Mouse (Mus musculus) neural tube, embryonic 12.5 days (tissue): ENCODE results near the gene Pdcd6ip. TPM values are rescaled to one million over a fixed set of nuclear protein-coding genes. Genes with fewer than 3 reads are reported as not detected.
A peak's percentile ranks its signal among the peaks of the same experiment; 100 is the strongest.

ENCODE experiments used
- ATAC-seq: fragments of 200-750 bp; cut with Nextera tagmentation; 2 replicates; pipeline ENCODE4 v1.8.0; 2017; ENCODE audit warnings: low read depth, mild to moderate bottlenecking, moderate TSS enrichment, moderate library complexity; ENCODE audit not compliant: low FRiP score
- H3K27ac ChIP-seq: fragments of 300-500 bp; sonication (generic); 2 replicates; pipeline ENCODE4 v1.5.1; 2016
- H3K27me3 ChIP-seq: fragments of 300-500 bp; sonication (generic); replicated peaks from 2 replicates; pipeline ENCODE4 v1.6.1; 2016; ENCODE audit warnings: mild to moderate bottlenecking
- H3K36me3 ChIP-seq: fragments of 300-500 bp; sonication (generic); 2 replicates; pipeline ENCODE4 v1.6.1; 2016; ENCODE audit warnings: mild to moderate bottlenecking
- H3K4me1 ChIP-seq: fragments of 300-500 bp; sonication (generic); 2 replicates; pipeline ENCODE4 v1.6.1; 2016
- H3K4me2 ChIP-seq: fragments of 300-500 bp; sonication (generic); replicated peaks from 2 replicates; pipeline ENCODE4 v1.6.1; 2016; ENCODE audit warnings: mild to moderate bottlenecking
- H3K4me3 ChIP-seq: fragments of 300-500 bp; sonication (generic); 2 replicates; pipeline ENCODE4 v1.5.1; 2016
- H3K9ac ChIP-seq: fragments of 300-500 bp; sonication (generic); 2 replicates; pipeline ENCODE4 v1.6.1; 2016; ENCODE audit warnings: mild to moderate bottlenecking
- H3K9me3 ChIP-seq: fragments of 300-500 bp; sonication (generic); 2 replicates; pipeline ENCODE4 v1.6.1; 2016; ENCODE audit warnings: mild to moderate bottlenecking
- WGBS: fragments of 180-500 bp; shearing (Covaris S2); methylation state at CpG from one replicate; pipeline ENCODE4 v1.1.7; 2016; 5-methylcytosine and 5-hydroxymethylcytosine counted together
- polyA plus RNA-seq: library from polyadenylated mRNA; unstranded; fragments of >200 nt; fragmentation: Nextera tagmentation; extraction: Ambion mirVana; gene quantifications from 2 replicates; pipeline ENCODE4 v1.2.1, GENCODE M21; 2016

The Pdcd6ip gene
- polyA plus RNA-seq, 1 experiment from 2014 or later: 54.7 TPM

DNA sequence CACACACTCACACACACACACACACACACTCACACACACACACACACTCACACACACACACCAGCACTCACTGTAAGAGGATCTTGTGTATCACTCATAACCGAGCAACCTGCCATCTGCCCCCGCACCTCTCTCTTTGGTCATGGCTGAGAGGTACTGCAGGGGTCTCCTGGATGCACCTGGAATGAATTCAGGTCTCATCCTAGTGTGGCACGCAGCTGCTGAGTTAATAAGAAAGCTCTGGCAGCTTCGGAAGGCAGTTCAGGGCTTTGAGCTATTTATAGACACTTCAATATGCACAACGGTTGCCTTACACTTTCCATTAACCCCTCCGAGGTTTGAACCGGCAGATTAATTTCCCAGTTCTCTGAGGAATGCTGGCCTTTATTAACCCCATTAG, 73.1 kb downstream of the Pdcd6ip start:
- 65% methylated on average over 7 of the region's 7 CpGs for WGBS
- no peak for ATAC-seq
- Histone ChIP-seq H3K27me3 (no peaks in the 10 kb centered on the region), H3K4me2 (no peak overlapping the region), H3K36me3 (no peaks in the 10 kb centered on the region), H3K4me1 (no peaks in the 10 kb centered on the region), H3K4me3 (no peak overlapping the region), H3K9ac (no peak overlapping the region), H3K27ac (no peak overlapping the region), H3K9me3 (peaks cover 5% of the 10 kb centered on the region; the same call in 1 of the 2 replicates)

DNA sequence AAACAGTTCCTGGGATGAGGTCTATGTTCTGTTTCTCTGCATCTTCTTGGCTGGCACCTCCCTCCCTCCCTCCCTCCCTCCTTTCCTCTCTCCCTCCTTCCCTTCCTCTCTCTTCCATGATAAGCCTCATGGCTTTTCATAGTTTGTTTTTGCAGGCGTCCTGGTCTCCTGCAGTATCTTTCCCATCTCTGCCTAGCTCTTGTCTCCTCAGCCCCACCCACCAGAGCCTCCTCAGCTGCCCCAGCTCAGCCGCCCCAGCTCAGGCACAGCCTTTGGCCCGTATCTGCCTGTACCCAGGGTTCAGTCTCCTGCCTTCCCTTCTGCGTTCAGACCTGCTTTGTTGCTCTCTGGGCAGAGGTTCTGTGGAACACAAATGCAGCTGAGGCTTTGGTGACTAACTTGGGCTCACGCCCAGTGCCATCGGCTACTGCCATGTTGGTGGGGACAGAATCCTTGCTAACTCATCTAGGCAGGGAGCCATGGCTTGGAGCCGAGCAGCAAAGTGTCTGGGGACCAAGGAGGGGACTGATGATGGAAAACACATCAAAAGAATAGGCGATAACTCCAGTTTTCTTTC, 74.8 kb downstream of the Pdcd6ip start:
- Histone ChIP-seq H3K4me1 (no peaks in the 10 kb centered on the region), H3K9me3 (peaks cover 5% of the 10 kb centered on the region; the same call in 1 of the 2 replicates), H3K36me3 (no peaks in the 10 kb centered on the region), H3K27ac (no peak overlapping the region), H3K27me3 (no peaks in the 10 kb centered on the region), H3K9ac (no peak overlapping the region), H3K4me2 (no peak overlapping the region), H3K4me3 (no peak overlapping the region)
- WGBS: 81% methylated on average over 8 of the region's 8 CpGs
- ATAC-seq: no peak

DNA sequence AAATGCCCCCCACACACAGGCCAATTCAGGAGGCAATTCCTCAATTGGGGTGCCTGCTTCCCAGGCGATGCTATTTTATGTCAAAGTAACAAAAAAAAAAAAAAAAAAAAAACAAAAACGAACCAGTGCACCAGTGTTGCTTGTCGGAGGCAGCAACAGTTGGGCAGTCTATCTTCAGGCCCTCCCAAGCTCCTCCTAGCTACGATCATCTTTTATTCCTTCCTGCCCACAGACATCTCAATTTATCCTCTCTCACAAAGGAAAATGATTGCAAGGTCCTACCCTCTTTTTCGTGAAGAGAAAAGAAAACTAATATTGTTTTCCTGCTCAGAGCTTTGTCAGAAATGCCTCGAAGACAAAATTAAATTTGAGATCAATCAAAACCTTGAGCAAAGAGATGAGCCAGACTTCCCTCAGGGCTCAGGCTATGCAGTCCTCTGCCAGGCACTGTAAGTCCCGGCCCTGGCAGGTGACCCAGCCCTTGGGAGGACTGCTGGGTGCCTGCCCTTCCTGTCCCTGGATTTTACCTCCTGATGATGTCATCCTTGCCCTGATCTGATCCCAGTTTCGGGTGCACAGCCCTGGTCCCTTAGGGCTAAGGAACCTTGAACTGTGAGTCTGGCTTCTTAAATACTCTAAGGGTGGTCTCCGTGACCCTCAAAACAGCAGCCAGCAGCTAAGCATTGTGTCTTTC, 75.6 kb downstream of the Pdcd6ip start:
- ATAC-seq: no peak
- H3K9ac ChIP-seq: no peak overlapping the region
- H3K27ac ChIP-seq: no peak overlapping the region
- H3K9me3 ChIP-seq: peaks cover 5% of the 10 kb centered on the region; the same call in 1 of the 2 replicates
- 82% methylated on average over 9 of the region's 9 CpGs for WGBS
- H3K27me3 ChIP-seq: no peaks in the 10 kb centered on the region
- no peaks in the 10 kb centered on the region for H3K36me3 ChIP-seq
- no peak overlapping the region for H3K4me3 ChIP-seq
- no peaks in the 10 kb centered on the region for H3K4me1 ChIP-seq
- no peak overlapping the region for H3K4me2 ChIP-seq

DNA sequence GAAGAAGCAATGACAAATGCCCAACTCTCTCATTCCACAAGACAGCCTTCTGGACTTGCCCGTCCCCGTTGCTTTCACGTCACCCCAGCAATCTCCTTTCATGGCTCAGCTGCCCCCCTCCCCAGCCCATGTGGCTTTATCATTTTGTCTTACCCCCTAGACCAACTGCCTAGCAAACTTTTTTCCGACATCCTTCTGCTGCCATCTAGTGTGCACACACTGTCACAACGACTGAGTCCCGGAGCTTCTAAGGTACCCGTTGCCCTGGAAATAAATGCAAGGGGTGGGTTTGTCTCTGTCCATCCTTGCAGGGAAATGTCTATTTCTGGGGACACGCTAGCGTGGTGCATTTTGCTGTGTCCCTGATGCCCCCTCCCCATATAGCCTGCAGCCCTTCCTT, 78.4 kb downstream of the Pdcd6ip start:
- no peaks in the 10 kb centered on the region for H3K36me3 ChIP-seq
- peak; percentile 41; the same call in 1 of the 2 replicates for ATAC-seq
- no peak overlapping the region for H3K4me3 ChIP-seq
- H3K27ac ChIP-seq: no peak overlapping the region
- H3K9ac ChIP-seq: no peak overlapping the region
- 4% methylated on average over 9 of the region's 9 CpGs for WGBS
- no peaks in the 10 kb centered on the region for H3K9me3 ChIP-seq
- no peaks in the 10 kb centered on the region for H3K27me3 ChIP-seq
- H3K4me2 ChIP-seq: no peak overlapping the region
- H3K4me1 ChIP-seq: no peaks in the 10 kb centered on the region

DNA sequence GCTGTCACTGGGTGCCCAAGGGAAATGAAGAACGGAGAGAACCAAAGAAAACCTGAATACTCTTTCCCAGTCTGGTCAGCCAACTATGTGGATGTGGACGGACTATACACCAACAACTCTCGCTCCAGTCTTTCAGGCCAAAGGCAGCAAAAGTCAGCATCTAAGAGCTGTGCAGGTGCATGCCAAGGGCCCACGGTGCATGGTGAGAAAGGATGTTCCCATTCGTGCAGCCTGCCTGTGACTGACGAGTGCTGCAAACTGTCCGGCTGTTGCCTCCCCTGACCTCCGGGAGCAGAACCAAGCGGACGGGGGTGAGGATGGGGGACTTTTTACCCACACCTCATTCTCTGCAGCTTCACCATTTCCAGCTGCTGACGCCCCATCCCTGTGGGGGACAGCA, 78.9 kb downstream of the Pdcd6ip start:
- no peaks in the 10 kb centered on the region for H3K36me3 ChIP-seq
- 0 out of 2 replicates have a peak, but pooled peaks have one; percentile 17 for ATAC-seq
- WGBS: 86% methylated on average over 11 of the region's 11 CpGs
- H3K4me2 ChIP-seq: no peak overlapping the region
- H3K27me3 ChIP-seq: no peaks in the 10 kb centered on the region
- no peak overlapping the region for H3K27ac ChIP-seq
- no peaks in the 10 kb centered on the region for H3K9me3 ChIP-seq
- no peaks in the 10 kb centered on the region for H3K4me1 ChIP-seq
- no peak overlapping the region for H3K4me3 ChIP-seq
- H3K9ac ChIP-seq: no peak overlapping the region

DNA sequence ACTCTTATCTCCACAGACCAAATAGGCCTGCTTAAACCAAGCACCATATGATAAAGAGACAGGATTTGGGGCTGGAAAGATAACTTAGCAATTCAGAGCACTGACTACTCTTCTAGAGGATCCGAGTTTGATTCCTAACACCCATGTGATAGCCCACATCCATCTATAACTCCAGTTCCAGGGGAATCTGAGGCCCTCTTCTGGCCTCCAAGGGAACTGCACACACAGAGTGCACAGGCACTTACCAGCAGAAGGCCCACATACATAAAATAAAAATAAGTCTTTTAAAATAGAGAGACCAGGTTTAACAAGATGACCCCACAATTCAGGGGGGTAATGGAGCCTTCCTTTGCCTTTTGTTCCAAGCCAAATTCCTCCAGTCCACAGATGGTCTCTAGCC, 79.3 kb downstream of the Pdcd6ip start:
- Histone ChIP-seq H3K36me3 (no peaks in the 10 kb centered on the region), H3K27me3 (no peaks in the 10 kb centered on the region), H3K4me1 (no peaks in the 10 kb centered on the region), H3K9me3 (no peaks in the 10 kb centered on the region), H3K27ac (no peak overlapping the region), H3K9ac (no peak overlapping the region), H3K4me3 (no peak overlapping the region), H3K4me2 (no peak overlapping the region)
- WGBS: 100% methylated on average over 1 of the region's 1 CpGs
- no peak for ATAC-seq

DNA sequence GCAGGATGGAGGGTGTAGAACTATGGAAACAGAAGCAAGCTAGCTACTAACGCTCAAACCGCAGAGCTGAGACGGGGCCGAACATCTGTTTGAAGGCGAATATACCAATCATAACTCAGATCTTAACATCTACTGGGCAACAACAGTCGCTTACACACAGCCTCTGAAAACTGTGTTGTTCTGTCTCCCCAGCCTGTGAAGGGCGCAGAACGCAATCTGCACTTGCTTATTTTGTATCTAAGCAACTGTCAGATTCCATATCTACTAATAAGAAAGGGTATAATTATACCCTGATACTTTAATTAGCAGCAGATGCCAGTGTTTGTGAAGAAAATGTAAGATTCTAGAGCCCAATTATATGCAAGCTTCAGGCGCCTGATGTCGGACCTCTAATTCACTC, 81.3 kb downstream of the Pdcd6ip start:
- Histone ChIP-seq H3K9me3 (no peaks in the 10 kb centered on the region), H3K4me1 (no peaks in the 10 kb centered on the region), H3K9ac (no peak overlapping the region), H3K27me3 (no peaks in the 10 kb centered on the region), H3K27ac (no peak overlapping the region), H3K4me3 (no peak overlapping the region), H3K4me2 (no peak overlapping the region), H3K36me3 (no peaks in the 10 kb centered on the region)
- 96% methylated on average over 10 of the region's 10 CpGs for WGBS
- no peak for ATAC-seq

DNA sequence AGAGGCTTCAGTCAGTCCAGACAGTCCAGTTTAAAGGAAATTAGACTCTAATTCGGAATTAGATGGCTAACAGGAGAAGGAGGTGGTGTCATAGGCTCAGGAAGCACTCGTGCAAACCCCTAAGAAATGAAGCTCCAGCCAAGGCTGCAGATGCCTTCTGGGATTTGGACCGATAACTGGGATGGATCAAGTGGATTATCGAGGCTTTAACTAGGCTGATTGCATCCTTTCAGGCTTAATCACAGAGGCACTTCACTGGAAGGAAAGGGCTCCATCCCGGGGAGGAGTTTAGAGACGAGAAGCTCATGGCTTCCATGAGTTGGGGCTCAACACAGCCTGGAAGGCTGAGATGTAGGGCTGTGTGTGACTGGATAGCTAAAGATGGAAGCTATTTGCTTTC, 84.0 kb downstream of the Pdcd6ip start:
- Histone ChIP-seq H3K9me3 (no peaks in the 10 kb centered on the region), H3K4me3 (no peak overlapping the region), H3K4me2 (no peak overlapping the region), H3K27me3 (no peaks in the 10 kb centered on the region), H3K9ac (no peak overlapping the region), H3K27ac (no peak overlapping the region), H3K4me1 (no peaks in the 10 kb centered on the region), H3K36me3 (no peaks in the 10 kb centered on the region)
- 86% methylated on average over 6 of the region's 6 CpGs for WGBS
- no peak for ATAC-seq

DNA sequence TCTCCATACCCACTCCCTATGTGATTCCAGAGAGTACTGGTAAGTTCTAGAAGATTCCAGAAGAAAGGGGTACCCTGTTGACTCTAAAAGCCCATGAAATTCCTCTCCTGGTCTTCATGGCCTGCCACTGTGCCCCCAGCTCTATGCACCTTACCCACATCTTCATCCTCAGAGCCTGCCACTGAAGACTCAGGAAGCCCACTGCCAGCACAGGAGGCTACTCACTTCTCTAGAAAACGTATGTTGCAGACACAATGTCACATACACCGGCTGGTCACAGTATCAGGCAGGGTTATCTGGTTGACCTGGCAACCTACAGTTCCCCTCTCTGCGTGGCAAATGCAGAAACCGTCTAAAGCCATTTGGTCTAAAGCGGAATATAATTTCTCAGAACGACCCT, 91.0 kb downstream of the Pdcd6ip start:
- ATAC-seq: no peak
- WGBS: 88% methylated on average over 6 of the region's 6 CpGs
- Histone ChIP-seq H3K4me1 (no peaks in the 10 kb centered on the region), H3K27ac (no peak overlapping the region), H3K4me2 (no peak overlapping the region), H3K4me3 (no peak overlapping the region), H3K9ac (no peak overlapping the region), H3K27me3 (no peaks in the 10 kb centered on the region), H3K9me3 (no peaks in the 10 kb centered on the region), H3K36me3 (no peaks in the 10 kb centered on the region)

DNA sequence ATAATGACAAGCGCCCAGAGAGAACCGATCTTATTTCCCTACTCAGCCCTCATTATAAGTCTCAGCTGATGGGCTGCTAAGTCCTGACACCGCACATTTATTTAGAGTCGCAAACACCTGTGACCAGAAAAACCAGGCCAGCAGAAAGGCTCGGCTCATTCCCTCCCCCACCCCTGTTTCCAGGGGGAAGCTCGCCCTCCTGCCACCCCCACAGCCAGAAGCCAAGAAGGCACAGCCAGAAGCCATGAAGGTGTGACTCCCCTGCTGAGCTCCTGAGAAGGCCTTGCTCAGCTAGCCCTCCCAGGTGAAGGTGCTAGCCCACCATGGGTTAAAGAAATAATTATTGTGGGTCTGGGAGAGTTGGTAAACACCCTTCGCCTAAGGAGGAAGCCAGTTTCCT, 97.3 kb downstream of the Pdcd6ip start:
- H3K4me1 ChIP-seq: no peaks in the 10 kb centered on the region
- H3K4me2 ChIP-seq: no peak overlapping the region
- no peaks in the 10 kb centered on the region for H3K36me3 ChIP-seq
- H3K27ac ChIP-seq: no peak overlapping the region
- H3K9me3 ChIP-seq: no peaks in the 10 kb centered on the region
- no peak overlapping the region for H3K9ac ChIP-seq
- no peak overlapping the region for H3K4me3 ChIP-seq
- WGBS: 64% methylated on average over 7 of the region's 7 CpGs
- H3K27me3 ChIP-seq: no peaks in the 10 kb centered on the region
- ATAC-seq: no peak

DNA sequence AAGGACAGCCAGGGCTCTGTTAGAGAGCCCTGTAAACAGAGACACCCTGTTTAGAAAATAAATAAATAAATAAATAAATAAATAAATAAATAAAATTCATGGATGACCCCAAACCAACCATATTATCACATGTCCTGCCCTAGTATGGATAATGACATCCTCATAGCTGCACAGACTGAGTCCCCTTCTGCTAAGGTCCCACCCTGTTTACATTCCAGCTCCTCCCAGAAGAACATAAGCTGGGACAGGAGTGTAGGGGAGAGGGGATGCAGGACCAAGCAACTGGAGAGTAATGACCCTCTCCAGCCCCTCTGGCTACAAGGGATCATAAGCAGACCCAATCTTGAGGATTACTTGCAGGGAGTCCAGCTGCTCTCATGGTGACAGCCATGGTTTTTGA, 105.9 kb downstream of the Pdcd6ip start:
- Histone ChIP-seq H3K4me2 (no peak overlapping the region), H3K9me3 (no peaks in the 10 kb centered on the region), H3K27me3 (no peaks in the 10 kb centered on the region), H3K36me3 (no peaks in the 10 kb centered on the region), H3K9ac (no peak overlapping the region), H3K4me3 (no peak overlapping the region), H3K27ac (no peak overlapping the region), H3K4me1 (no peaks in the 10 kb centered on the region)
- no peak for ATAC-seq
